Mouse (Mus musculus): Measurements from ENCODE around the gene Igsf21. TPM values are rescaled to one million over a fixed set of nuclear protein-coding genes. Genes with fewer than 3 reads are reported as not detected.

Gene Igsf21
- total and polyA plus RNA-seq, 2 experiments from 2014 or later, result 78.5 to 117 TPM

- peaks cover 9% of the 10 kb centered on the region for H3K4me1 ChIP-seq (ENCODE audit: insufficient read depth)
Observed at GRCm38 (mm10) chr4:140214406-140214805, 32.2 kb downstream of the Igsf21 start.

GRCm38 (mm10) chr4:140210129-140210890, 36.3 kb downstream of the Igsf21 start:
- Histone ChIP-seq H3K27ac (ENCODE audit: low read depth, low read length) (peak overlapping the region; percentile 54), H3K4me3 (ENCODE audit: low read depth, low read length) (no peak overlapping the region), H3K4me1 (ENCODE audit: insufficient read depth) (peaks cover 12% of the 10 kb centered on the region), H3K9ac (no peak overlapping the region), H3K9me3 (ENCODE audit: low read length) (no peaks in the 10 kb centered on the region), H3K36me3 (ENCODE audit: insufficient read depth) (no peaks in the 10 kb centered on the region), H3K27me3 (ENCODE audit: insufficient read depth, low read length) (no peaks in the 10 kb centered on the region), H3K4me2 (ENCODE audit: low read depth) (no peak overlapping the region)
- TF ChIP-seq CTCF (IDR thresholded peaks at IDR 0.05; ENCODE audit: low read depth), result no peak
- 39% methylated on average over 11 of the region's 11 CpGs for WGBS
- DNase-seq (peak; percentile 52), ATAC-seq (peak; percentile 78)

More at GRCm38 (mm10) chr4:140214406-140214805, 32.2 kb downstream of the Igsf21 start:
- Histone ChIP-seq H3K4me3 (ENCODE audit: low read depth, low read length) (no peak overlapping the region), H3K36me3 (ENCODE audit: insufficient read depth) (no peaks in the 10 kb centered on the region), H3K4me2 (ENCODE audit: low read depth) (no peak overlapping the region), H3K27me3 (ENCODE audit: insufficient read depth, low read length) (no peaks in the 10 kb centered on the region), H3K9me3 (ENCODE audit: low read length) (no peaks in the 10 kb centered on the region), H3K9ac (no peak overlapping the region), H3K27ac (ENCODE audit: low read depth, low read length) (no peak overlapping the region)
- TF ChIP-seq CTCF (IDR thresholded peaks at IDR 0.05; ENCODE audit: low read depth), result no peak
- ATAC-seq (no peak), DNase-seq (no peak)
- 59% methylated on average over 14 of the region's 14 CpGs for WGBS

GRCm38 (mm10) chr4:140205811-140206231, 40.8 kb downstream of the Igsf21 start:
- ATAC-seq (peak; percentile 77), DNase-seq (peak; percentile 86)
- Histone ChIP-seq H3K4me3 (ENCODE audit: low read depth, low read length) (no peak overlapping the region), H3K4me1 (ENCODE audit: insufficient read depth) (peaks cover 12% of the 10 kb centered on the region), H3K27me3 (ENCODE audit: insufficient read depth, low read length) (no peaks in the 10 kb centered on the region), H3K27ac (ENCODE audit: low read depth, low read length) (0 out of 2 replicates have a peak overlapping the region, but pooled peaks have one; percentile 15), H3K36me3 (ENCODE audit: insufficient read depth) (no peaks in the 10 kb centered on the region), H3K4me2 (ENCODE audit: low read depth) (no peak overlapping the region), H3K9ac (no peak overlapping the region), H3K9me3 (ENCODE audit: low read length) (no peaks in the 10 kb centered on the region)
- WGBS, result 29% methylated on average over 12 of the region's 12 CpGs
- TF ChIP-seq CTCF (IDR thresholded peaks at IDR 0.05; ENCODE audit: low read depth), result no peak

- Histone ChIP-seq H3K9ac (no peak overlapping the region), H3K9me3 (ENCODE audit: low read length) (no peaks in the 10 kb centered on the region), H3K4me3 (ENCODE audit: low read depth, low read length) (no peak overlapping the region), H3K27ac (ENCODE audit: low read depth, low read length) (no peak overlapping the region), H3K4me2 (ENCODE audit: low read depth) (no peak overlapping the region), H3K36me3 (ENCODE audit: insufficient read depth) (no peaks in the 10 kb centered on the region), H3K4me1 (ENCODE audit: insufficient read depth) (peaks cover 12% of the 10 kb centered on the region), H3K27me3 (ENCODE audit: insufficient read depth, low read length) (no peaks in the 10 kb centered on the region)
- 72% methylated on average over 10 of the region's 10 CpGs for WGBS
- ATAC-seq (no peak), DNase-seq (no peak)
- no peak for TF ChIP-seq CTCF (IDR thresholded peaks at IDR 0.05; ENCODE audit: low read depth)
Observed at GRCm38 (mm10) chr4:140204775-140205174, 41.8 kb downstream of the Igsf21 start.

GRCm38 (mm10) chr4:140203696-140204272, 42.8 kb downstream of the Igsf21 start:
- no peak for TF ChIP-seq CTCF (IDR thresholded peaks at IDR 0.05; ENCODE audit: low read depth)
- DNase-seq (no peak), ATAC-seq (no peak)
- Histone ChIP-seq H3K9me3 (ENCODE audit: low read length) (no peaks in the 10 kb centered on the region), H3K4me3 (ENCODE audit: low read depth, low read length) (no peak overlapping the region), H3K4me2 (ENCODE audit: low read depth) (no peak overlapping the region), H3K9ac (no peak overlapping the region), H3K27ac (ENCODE audit: low read depth, low read length) (no peak overlapping the region), H3K27me3 (ENCODE audit: insufficient read depth, low read length) (no peaks in the 10 kb centered on the region), H3K36me3 (ENCODE audit: insufficient read depth) (no peaks in the 10 kb centered on the region), H3K4me1 (ENCODE audit: insufficient read depth) (peaks cover 12% of the 10 kb centered on the region)
- WGBS, result 69% methylated on average over 12 of the region's 12 CpGs

- no peak for ATAC-seq
- no peak for DNase-seq
- H3K36me3 ChIP-seq (ENCODE audit: insufficient read depth), result no peaks in the 10 kb centered on the region
- H3K4me3 ChIP-seq (ENCODE audit: low read depth, low read length), result no peak overlapping the region
- no peaks in the 10 kb centered on the region for H3K9me3 ChIP-seq (ENCODE audit: low read length)
- H3K4me1 ChIP-seq (ENCODE audit: insufficient read depth), result peaks cover 12% of the 10 kb centered on the region
- H3K27me3 ChIP-seq (ENCODE audit: insufficient read depth, low read length), result no peaks in the 10 kb centered on the region
- H3K27ac ChIP-seq (ENCODE audit: low read depth, low read length), result no peak overlapping the region
- H3K4me2 ChIP-seq (ENCODE audit: low read depth), result no peak overlapping the region
- H3K9ac ChIP-seq, result no peak overlapping the region
- 46% methylated on average over 6 of the region's 6 CpGs for WGBS
- TF ChIP-seq CTCF (IDR thresholded peaks at IDR 0.05; ENCODE audit: low read depth), result no peak
Observed at GRCm38 (mm10) chr4:140202196-140202595, 44.4 kb downstream of the Igsf21 start.

GRCm38 (mm10) chr4:140200296-140200695, 46.3 kb downstream of the Igsf21 start:
- DNase-seq (no peak), ATAC-seq (no peak)
- H3K9me3 ChIP-seq (ENCODE audit: low read length), result no peaks in the 10 kb centered on the region
- no peak overlapping the region for H3K27ac ChIP-seq (ENCODE audit: low read depth, low read length)
- no peaks in the 10 kb centered on the region for H3K36me3 ChIP-seq (ENCODE audit: insufficient read depth)
- H3K4me1 ChIP-seq (ENCODE audit: insufficient read depth), result peaks cover under 1% of the 10 kb centered on the region; the same call in 1 of the 2 replicates
- H3K4me2 ChIP-seq (ENCODE audit: low read depth), result no peak overlapping the region
- no peak overlapping the region for H3K9ac ChIP-seq
- H3K27me3 ChIP-seq (ENCODE audit: insufficient read depth, low read length), result no peaks in the 10 kb centered on the region
- TF ChIP-seq CTCF (IDR thresholded peaks at IDR 0.05; ENCODE audit: low read depth), result no peak
- WGBS, result 81% methylated on average over 14 of the region's 14 CpGs
- H3K4me3 ChIP-seq (ENCODE audit: low read depth, low read length), result no peak overlapping the region

Data from forebrain, postnatal 0 days (tissue).